Mouse (Mus musculus): ENCODE measurements around the gene Fam219a. TPM values are rescaled to one million over a fixed set of nuclear protein-coding genes. Genes with fewer than 3 reads are reported as not detected.
A peak's percentile ranks its signal among the peaks of the same experiment; 100 is the strongest.

Fam219a gene
- polyA plus RNA-seq, 1 experiment from 2014 or later = 13.7 TPM

DNA sequence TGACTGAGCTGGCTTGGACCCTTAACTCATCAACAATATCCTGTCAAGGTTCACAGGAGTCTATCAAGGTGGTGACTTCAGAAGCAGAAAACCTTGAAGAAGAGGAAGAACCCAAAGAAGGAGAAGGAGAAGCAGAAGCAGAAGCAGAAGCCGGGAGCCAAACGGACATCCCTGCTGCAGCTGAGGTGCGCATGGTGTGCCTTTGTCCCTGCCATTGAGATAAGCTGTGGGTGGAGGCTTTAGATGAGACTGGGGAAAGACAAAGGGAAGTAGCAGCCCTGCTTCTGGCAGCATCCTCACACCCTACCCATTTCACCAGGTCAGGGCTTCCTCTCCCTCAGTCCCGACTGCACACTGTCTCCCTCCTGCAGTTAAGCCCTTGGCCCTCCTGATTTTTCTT, 33.5 kb upstream of the Fam219a start:
- no peak overlapping the region for H3K27ac ChIP-seq (ENCODE audit: low read length)
- H3K36me3 ChIP-seq (ENCODE audit: control insufficient read depth, insufficient read depth) = no peaks in the 10 kb centered on the region
- no peaks in the 10 kb centered on the region; the same call in 1 of the 2 replicates for H3K27me3 ChIP-seq (replicated peaks; ENCODE audit: control insufficient read depth, insufficient read depth, low read length)
- no peak overlapping the region for H3K9ac ChIP-seq (replicated peaks; ENCODE audit: low read depth, low read length)
- H3K4me1 ChIP-seq (replicated peaks; ENCODE audit: control insufficient read depth, insufficient read depth, low read length) = peaks cover 10% of the 10 kb centered on the region
- no peaks in the 10 kb centered on the region for H3K9me3 ChIP-seq (ENCODE audit: control insufficient read depth, low read length)
- H3K4me3 ChIP-seq (replicated peaks; ENCODE audit: low read length) = no peak overlapping the region
- 39% methylated on average over 4 of the region's 4 CpGs for WGBS
- no peak for ATAC-seq
- no peak overlapping the region for H3K4me2 ChIP-seq (ENCODE audit: low read length)

DNA sequence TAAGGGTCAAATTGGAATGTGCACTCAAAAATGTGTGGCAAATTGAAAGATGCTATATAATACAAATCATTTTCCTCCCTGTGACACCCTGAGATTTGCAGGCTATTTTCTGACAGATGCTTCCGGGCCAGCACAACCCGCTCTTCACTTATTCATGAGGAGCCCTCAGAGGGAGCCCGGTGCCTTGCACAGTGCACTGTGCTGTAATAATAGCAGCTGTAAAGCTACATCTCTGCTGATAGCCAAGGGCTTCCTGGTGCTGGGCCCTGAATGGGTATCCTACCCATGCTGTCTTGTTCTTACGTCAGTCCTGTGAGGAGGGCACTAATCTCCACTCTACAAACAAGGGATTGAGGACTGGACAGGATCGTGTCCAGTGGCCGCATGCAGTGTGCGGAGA, 14.0 kb upstream of the Fam219a start:
- H3K9me3 ChIP-seq (ENCODE audit: control insufficient read depth, low read length) = no peaks in the 10 kb centered on the region
- no peak overlapping the region for H3K27ac ChIP-seq (ENCODE audit: low read length)
- H3K9ac ChIP-seq (replicated peaks; ENCODE audit: low read depth, low read length) = no peak overlapping the region
- no peak overlapping the region for H3K4me3 ChIP-seq (replicated peaks; ENCODE audit: low read length)
- H3K27me3 ChIP-seq (replicated peaks; ENCODE audit: control insufficient read depth, insufficient read depth, low read length) = no peaks in the 10 kb centered on the region
- no peak for ATAC-seq
- no peaks in the 10 kb centered on the region for H3K36me3 ChIP-seq (ENCODE audit: control insufficient read depth, insufficient read depth)
- H3K4me2 ChIP-seq (ENCODE audit: low read length) = no peak overlapping the region
- no peaks in the 10 kb centered on the region for H3K4me1 ChIP-seq (replicated peaks; ENCODE audit: control insufficient read depth, insufficient read depth, low read length)
- WGBS = 69% methylated on average over 7 of the region's 7 CpGs

DNA sequence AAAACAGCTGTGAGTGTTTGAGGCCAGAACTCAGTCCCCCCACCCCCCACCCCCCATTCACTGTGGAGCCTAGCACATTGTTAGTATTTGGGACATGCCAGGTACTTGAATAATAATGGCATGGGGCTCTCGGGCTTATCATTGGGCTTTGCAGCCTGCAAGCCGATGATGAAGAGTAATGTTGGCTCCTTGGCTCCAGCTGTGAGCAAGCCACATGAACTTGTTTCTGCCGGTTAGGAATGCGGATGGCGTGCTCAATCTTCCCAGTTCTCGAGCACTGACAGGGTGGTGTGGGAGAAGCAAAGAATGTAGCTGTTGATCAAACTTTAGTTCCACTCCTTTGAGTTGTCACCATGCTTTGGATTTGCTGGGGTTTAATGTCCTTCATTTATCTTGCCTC, 6.6 kb upstream of the Fam219a start:
- no peaks in the 10 kb centered on the region for H3K36me3 ChIP-seq (ENCODE audit: control insufficient read depth, insufficient read depth)

DNA sequence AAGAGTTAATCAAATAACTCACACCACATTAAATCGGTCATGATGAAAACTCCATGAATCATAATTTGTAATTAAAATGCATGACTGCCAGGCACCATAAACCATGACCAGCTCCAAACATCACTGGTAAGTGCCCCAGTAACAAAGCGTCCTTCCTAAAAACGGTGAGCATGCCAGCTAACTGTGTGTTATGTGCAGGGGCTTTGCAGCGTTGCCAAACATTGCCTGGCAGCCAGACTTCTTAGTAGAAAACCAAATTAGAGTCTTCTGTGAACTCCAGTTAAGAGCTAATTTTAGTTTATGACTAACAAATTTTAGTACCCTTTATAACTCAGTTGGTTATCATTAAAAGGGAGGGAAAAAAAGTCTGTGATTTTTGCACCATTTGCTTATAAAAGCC, 4.2 kb upstream of the Fam219a start:
- 29% methylated on average over 4 of the region's 4 CpGs for WGBS

More for the DNA sequence above, 6.6 kb upstream of the Fam219a start:
- Histone ChIP-seq H3K4me1 (replicated peaks; ENCODE audit: control insufficient read depth, insufficient read depth, low read length) (peaks cover 11% of the 10 kb centered on the region), H3K9me3 (ENCODE audit: control insufficient read depth, low read length) (no peaks in the 10 kb centered on the region), H3K4me3 (replicated peaks; ENCODE audit: low read length) (no peak overlapping the region), H3K9ac (replicated peaks; ENCODE audit: low read depth, low read length) (no peak overlapping the region), H3K27ac (ENCODE audit: low read length) (no peak overlapping the region), H3K4me2 (ENCODE audit: low read length) (no peak overlapping the region), H3K27me3 (replicated peaks; ENCODE audit: control insufficient read depth, insufficient read depth, low read length) (no peaks in the 10 kb centered on the region)
- no peak for ATAC-seq
- WGBS = 50% methylated on average over 6 of the region's 6 CpGs

DNA sequence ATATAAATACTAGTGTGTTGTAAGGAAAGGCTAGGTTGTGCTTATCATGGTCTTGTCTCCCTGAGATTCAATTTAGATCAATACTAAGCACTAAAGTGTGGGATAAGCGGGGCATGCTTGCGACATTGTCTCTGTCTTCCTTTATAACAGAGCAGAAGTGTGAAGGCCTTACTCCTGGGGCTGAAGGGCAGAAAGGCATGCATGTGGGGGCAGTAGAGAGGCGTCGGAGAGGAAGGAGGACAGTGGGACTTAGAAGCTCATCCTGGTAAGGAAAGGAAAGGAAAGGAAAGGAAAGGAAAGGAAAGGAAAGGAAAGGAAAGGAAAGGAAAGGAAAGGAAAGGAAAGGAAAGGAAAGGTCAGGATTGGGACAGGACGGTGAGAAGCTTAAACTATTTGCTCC, 2.2 kb upstream of the Fam219a start:
- no peak overlapping the region for H3K9ac ChIP-seq (replicated peaks; ENCODE audit: low read depth, low read length)
- peaks cover 28% of the 10 kb centered on the region for H3K4me1 ChIP-seq (replicated peaks; ENCODE audit: control insufficient read depth, insufficient read depth, low read length)
- ATAC-seq = no peak
- WGBS = 25% methylated on average over 5 of the region's 5 CpGs
- no peaks in the 10 kb centered on the region for H3K36me3 ChIP-seq (ENCODE audit: control insufficient read depth, insufficient read depth)
- no peaks in the 10 kb centered on the region for H3K9me3 ChIP-seq (ENCODE audit: control insufficient read depth, low read length)
- no peaks in the 10 kb centered on the region for H3K27me3 ChIP-seq (replicated peaks; ENCODE audit: control insufficient read depth, insufficient read depth, low read length)
- H3K4me3 ChIP-seq (replicated peaks; ENCODE audit: low read length) = no peak overlapping the region
- H3K27ac ChIP-seq (ENCODE audit: low read length) = no peak overlapping the region
- H3K4me2 ChIP-seq (ENCODE audit: low read length) = no peak overlapping the region

More for the DNA sequence above, 4.2 kb upstream of the Fam219a start:
- H3K27me3 ChIP-seq (replicated peaks; ENCODE audit: control insufficient read depth, insufficient read depth, low read length) = no peaks in the 10 kb centered on the region
- H3K4me3 ChIP-seq (replicated peaks; ENCODE audit: low read length) = no peak overlapping the region
- no peaks in the 10 kb centered on the region for H3K9me3 ChIP-seq (ENCODE audit: control insufficient read depth, low read length)
- no peak overlapping the region for H3K27ac ChIP-seq (ENCODE audit: low read length)
- H3K4me1 ChIP-seq (replicated peaks; ENCODE audit: control insufficient read depth, insufficient read depth, low read length) = peaks cover 14% of the 10 kb centered on the region
- no peak overlapping the region for H3K4me2 ChIP-seq (ENCODE audit: low read length)
- no peak overlapping the region for H3K9ac ChIP-seq (replicated peaks; ENCODE audit: low read depth, low read length)
- ATAC-seq = no peak
- no peaks in the 10 kb centered on the region for H3K36me3 ChIP-seq (ENCODE audit: control insufficient read depth, insufficient read depth)

DNA sequence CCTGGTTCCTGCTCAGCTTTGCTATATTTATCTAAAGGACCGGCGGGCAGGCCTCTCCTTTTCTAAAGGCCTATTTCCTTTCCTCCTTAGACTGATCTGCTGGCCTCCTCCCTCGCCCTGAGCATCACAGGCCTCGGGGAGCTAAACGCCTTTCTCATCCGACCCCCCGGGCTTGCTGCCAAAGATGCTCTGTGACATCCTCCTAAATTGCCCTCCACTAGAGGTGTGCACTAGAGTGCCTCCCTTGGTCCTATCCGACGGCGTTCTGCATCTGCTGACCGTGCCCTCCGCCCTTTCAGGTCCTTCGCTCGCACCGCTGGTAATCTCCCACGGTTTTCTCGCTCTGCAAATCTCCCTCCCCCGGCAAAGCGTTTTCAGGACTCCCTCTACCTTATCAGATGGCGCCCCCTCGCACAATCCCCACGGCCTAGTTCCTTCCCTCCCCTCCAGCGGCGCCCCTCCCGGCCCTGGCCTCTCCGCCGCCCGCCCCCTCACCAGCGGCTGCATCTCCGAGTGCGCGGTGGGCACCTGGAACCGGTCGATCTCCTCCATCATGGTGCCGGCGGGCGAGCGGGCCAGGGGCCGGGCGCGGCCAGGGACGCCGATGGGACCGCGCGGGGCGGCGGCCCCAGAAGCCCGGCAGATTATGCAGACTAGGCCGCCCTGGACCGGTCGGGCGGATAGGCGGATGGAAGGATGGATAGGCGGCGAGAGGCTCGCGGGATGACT, 492 bp downstream of the Fam219a start:
- peak overlapping the region; percentile 90 for H3K27ac ChIP-seq (ENCODE audit: low read length)
- H3K36me3 ChIP-seq (ENCODE audit: control insufficient read depth, insufficient read depth) = no peaks in the 10 kb centered on the region
- no peaks in the 10 kb centered on the region for H3K27me3 ChIP-seq (replicated peaks; ENCODE audit: control insufficient read depth, insufficient read depth, low read length)
- peak; percentile 54 for ATAC-seq
- peak overlapping the region; percentile 86 for H3K4me3 ChIP-seq (replicated peaks; ENCODE audit: low read length)
- no peaks in the 10 kb centered on the region for H3K9me3 ChIP-seq (ENCODE audit: control insufficient read depth, low read length)
- peaks cover 35% of the 10 kb centered on the region for H3K4me1 ChIP-seq (replicated peaks; ENCODE audit: control insufficient read depth, insufficient read depth, low read length)
- H3K9ac ChIP-seq (replicated peaks; ENCODE audit: low read depth, low read length) = peak overlapping the region; percentile 83
- under 1% methylated on average over 54 of the region's 58 CpGs for WGBS
- peak overlapping the region; percentile 63 for H3K4me2 ChIP-seq (ENCODE audit: low read length)

DNA sequence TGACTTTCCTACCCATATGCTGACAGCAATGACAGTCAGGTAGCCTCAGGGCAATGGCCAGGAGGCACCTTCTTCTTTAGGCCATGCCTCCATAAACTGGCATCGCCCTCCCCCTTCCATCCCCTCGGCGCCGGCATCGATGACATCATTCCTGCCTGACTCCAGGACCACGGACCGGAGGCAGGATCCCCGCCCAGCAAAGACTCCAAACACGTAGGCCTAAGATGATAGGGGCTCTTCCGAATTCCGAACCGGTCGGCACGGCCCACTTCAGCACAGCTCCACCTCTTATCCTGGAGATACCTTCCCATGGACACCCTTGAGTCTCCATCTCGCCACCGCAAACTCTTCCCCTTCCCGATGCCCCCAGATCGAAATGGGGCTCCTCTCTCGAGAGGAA, 1.1 kb downstream of the Fam219a start:
- ATAC-seq = no peak
- H3K9me3 ChIP-seq (ENCODE audit: control insufficient read depth, low read length) = no peaks in the 10 kb centered on the region
- H3K27ac ChIP-seq (ENCODE audit: low read length) = peak overlapping the region; percentile 90
- peaks cover 30% of the 10 kb centered on the region for H3K4me1 ChIP-seq (replicated peaks; ENCODE audit: control insufficient read depth, insufficient read depth, low read length)
- peak overlapping the region; percentile 83 for H3K9ac ChIP-seq (replicated peaks; ENCODE audit: low read depth, low read length)
- no peaks in the 10 kb centered on the region for H3K36me3 ChIP-seq (ENCODE audit: control insufficient read depth, insufficient read depth)
- 1% methylated on average over 19 of the region's 19 CpGs for WGBS
- H3K4me2 ChIP-seq (ENCODE audit: low read length) = peak overlapping the region; percentile 63
- no peaks in the 10 kb centered on the region for H3K27me3 ChIP-seq (replicated peaks; ENCODE audit: control insufficient read depth, insufficient read depth, low read length)
- H3K4me3 ChIP-seq (replicated peaks; ENCODE audit: low read length) = peak overlapping the region; percentile 86

DNA sequence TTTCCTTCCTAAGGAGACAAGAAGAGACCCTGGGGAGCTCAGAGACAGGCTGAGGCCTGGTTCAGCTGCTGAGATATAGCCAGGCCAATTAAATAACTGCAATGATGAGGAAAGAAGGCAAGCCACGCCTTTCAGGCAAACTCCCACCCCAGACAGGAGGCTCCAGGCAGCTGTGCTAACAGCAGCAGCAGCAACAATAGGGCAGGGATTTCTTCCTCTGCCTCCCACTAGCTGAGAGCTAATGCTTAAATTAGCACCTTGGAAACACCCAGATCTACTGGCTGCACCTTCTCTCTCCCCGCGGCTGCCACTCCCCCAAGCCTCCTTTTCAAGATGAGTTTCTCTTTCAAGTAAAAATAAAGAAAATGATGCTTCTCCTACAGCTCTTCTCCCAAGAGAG, 3.2 kb downstream of the Fam219a start:
- Histone ChIP-seq H3K4me1 (replicated peaks; ENCODE audit: control insufficient read depth, insufficient read depth, low read length) (peaks cover 29% of the 10 kb centered on the region), H3K36me3 (ENCODE audit: control insufficient read depth, insufficient read depth) (no peaks in the 10 kb centered on the region), H3K9me3 (ENCODE audit: control insufficient read depth, low read length) (no peaks in the 10 kb centered on the region), H3K9ac (replicated peaks; ENCODE audit: low read depth, low read length) (no peak overlapping the region), H3K27me3 (replicated peaks; ENCODE audit: control insufficient read depth, insufficient read depth, low read length) (no peaks in the 10 kb centered on the region), H3K4me3 (replicated peaks; ENCODE audit: low read length) (no peak overlapping the region), H3K27ac (ENCODE audit: low read length) (no peak overlapping the region), H3K4me2 (ENCODE audit: low read length) (no peak overlapping the region)
- 3% methylated on average over 3 of the region's 3 CpGs for WGBS
- no peak for ATAC-seq

DNA sequence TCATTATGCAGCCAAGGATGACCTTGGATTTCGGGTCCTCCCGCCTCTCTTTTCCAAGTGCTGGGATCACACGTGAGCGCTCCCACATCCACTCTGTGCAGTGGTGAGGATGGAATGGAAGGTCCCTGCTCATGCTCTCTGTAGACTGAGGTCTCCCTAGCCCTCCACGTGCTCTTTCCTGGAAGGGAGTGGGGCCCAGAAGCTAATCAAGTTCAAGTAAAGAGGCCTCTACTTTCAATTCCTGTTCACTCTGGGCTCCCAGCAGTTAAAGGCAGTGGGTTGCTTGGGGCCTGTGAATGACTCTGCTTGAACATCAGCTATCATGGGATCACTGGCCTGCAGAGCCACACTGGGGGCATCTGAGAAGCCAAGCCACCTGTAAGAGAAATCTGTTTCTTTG, 6.0 kb downstream of the Fam219a start:
- no peaks in the 10 kb centered on the region for H3K9me3 ChIP-seq (ENCODE audit: control insufficient read depth, low read length)
- no peak overlapping the region for H3K27ac ChIP-seq (ENCODE audit: low read length)
- H3K4me2 ChIP-seq (ENCODE audit: low read length) = no peak overlapping the region
- ATAC-seq = no peak
- H3K4me3 ChIP-seq (replicated peaks; ENCODE audit: low read length) = no peak overlapping the region
- peaks cover 24% of the 10 kb centered on the region for H3K4me1 ChIP-seq (replicated peaks; ENCODE audit: control insufficient read depth, insufficient read depth, low read length)
- no peaks in the 10 kb centered on the region for H3K36me3 ChIP-seq (ENCODE audit: control insufficient read depth, insufficient read depth)
- no peaks in the 10 kb centered on the region for H3K27me3 ChIP-seq (replicated peaks; ENCODE audit: control insufficient read depth, insufficient read depth, low read length)
- no peak overlapping the region for H3K9ac ChIP-seq (replicated peaks; ENCODE audit: low read depth, low read length)
- 88% methylated on average over 5 of the region's 5 CpGs for WGBS

DNA sequence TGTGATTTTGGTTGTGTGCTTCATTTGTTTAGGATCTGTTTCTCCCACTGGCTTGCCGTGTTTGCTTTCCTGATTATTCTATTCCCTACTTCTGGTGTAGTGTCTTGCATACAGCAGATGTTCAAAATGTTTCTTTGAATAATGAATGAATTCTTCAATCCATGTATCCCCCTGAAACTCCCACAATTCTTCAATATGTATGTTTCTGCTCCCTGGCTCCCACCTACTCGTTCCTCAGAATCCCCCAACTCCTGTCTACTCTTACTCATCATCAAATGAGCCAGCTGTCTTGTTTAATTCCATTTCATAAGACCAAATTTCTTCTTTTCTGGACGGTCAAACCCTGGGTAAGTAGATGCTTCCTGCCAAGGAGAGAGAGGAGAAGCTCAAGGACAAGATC, 12.2 kb downstream of the Fam219a start:
- 68% methylated on average over 3 of the region's 3 CpGs for WGBS
- H3K27ac ChIP-seq (ENCODE audit: low read length) = no peak overlapping the region
- ATAC-seq = no peak
- no peak overlapping the region for H3K4me2 ChIP-seq (ENCODE audit: low read length)
- no peaks in the 10 kb centered on the region for H3K27me3 ChIP-seq (replicated peaks; ENCODE audit: control insufficient read depth, insufficient read depth, low read length)
- no peaks in the 10 kb centered on the region for H3K9me3 ChIP-seq (ENCODE audit: control insufficient read depth, low read length)
- no peaks in the 10 kb centered on the region for H3K36me3 ChIP-seq (ENCODE audit: control insufficient read depth, insufficient read depth)
- no peak overlapping the region for H3K4me3 ChIP-seq (replicated peaks; ENCODE audit: low read length)
- H3K9ac ChIP-seq (replicated peaks; ENCODE audit: low read depth, low read length) = no peak overlapping the region
- peaks cover 17% of the 10 kb centered on the region for H3K4me1 ChIP-seq (replicated peaks; ENCODE audit: control insufficient read depth, insufficient read depth, low read length)
